In the genomic region with DNA sequence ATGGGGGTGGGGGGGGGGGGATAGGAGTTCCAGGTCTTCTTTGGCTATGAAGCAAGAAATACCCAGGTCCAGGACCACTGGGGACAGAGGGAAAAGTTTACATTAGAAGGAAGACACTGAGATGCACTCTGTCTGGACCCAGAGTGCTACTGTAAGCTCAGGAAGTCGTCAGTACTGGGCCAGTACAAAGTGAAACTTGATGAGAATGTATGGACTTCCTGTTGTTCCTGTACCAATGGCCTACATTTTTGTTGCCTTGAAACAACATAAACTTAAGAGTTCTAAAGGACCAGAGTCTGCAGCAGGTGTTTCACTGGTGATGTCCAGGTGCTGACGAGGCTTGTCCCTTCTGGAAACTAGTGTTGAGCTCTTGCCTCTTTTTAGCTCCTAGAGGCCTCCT, we compare ENCODE assay signal across 12 mouse cellular contexts. TPM values are rescaled to one million over a fixed set of nuclear protein-coding genes. Genes with fewer than 3 reads are reported as not detected.
DNase-seq lines count a peak whose midpoint lies in the region; ATAC-seq and TF ChIP-seq lines count a peak whose summit lies in the region.
"Had no signal": no experiment of that assay in that cellular context is flagged by ENCODE, and none has a peak within 500 bp of the region (broad histone marks: within the 10 kb centered on the region; RNA-seq: fewer than 3 reads in every experiment).

No protein-coding gene starts in this region.

- H3K4me3 ChIP-seq in hindbrain, embryonic 12.5 days: no peak overlapping the region
- H3K4me3 ChIP-seq in hindbrain, embryonic 14.5 days (replicated peaks; ENCODE audit: low read length): no peak overlapping the region
- H3K4me3 ChIP-seq in MEL (ENCODE audit: control insufficient read depth in 1 of 2, insufficient read depth in 1 of 2, low read depth in 2 of 2, low read length in 2 of 2): peak overlapping the region; percentile 55 to 62
- no peak overlapping the region for H3K4me3 ChIP-seq in liver, embryonic 14.5 days (ENCODE audit: insufficient read depth in 1 of 2, low read depth in 2 of 2, low read length in 2 of 2)

- no peak for TF ChIP-seq CTCF in MEL (IDR thresholded peaks at IDR 0.05 in 2 of 3, conservative IDR thresholded peaks at IDR 0.05 in 1 of 3; ENCODE audit: control insufficient read depth in 1 of 3, insufficient read depth in 1 of 3, low read depth in 2 of 3, low read length in 3 of 3, poor library complexity in 1 of 3, severe bottlenecking in 1 of 3)
- TF ChIP-seq CTCF in liver, embryonic 14.5 days (IDR thresholded peaks at IDR 0.05; ENCODE audit: low read depth): no peak

- H3K9ac ChIP-seq in hindbrain, embryonic 12.5 days: no peak overlapping the region
- no peak overlapping the region for H3K9ac ChIP-seq in hindbrain, embryonic 14.5 days
- 0 out of 2 replicates have a peak overlapping the region, but pooled peaks have one; percentile 19 for H3K9ac ChIP-seq in MEL (ENCODE audit: control insufficient read depth, low read depth, low read length, poor library complexity, severe bottlenecking)
- no peak overlapping the region for H3K9ac ChIP-seq in liver, embryonic 14.5 days (replicated peaks)

- no peak for DNase-seq in hindbrain, embryonic 14.5 days (ENCODE audit: low spot score)
- DNase-seq in A20 (ENCODE audit: low read depth, low spot score) (peak; percentile 36), MEL (ENCODE audit: low read depth, low spot score) (no peak)
- no peak for DNase-seq in liver, embryonic 14.5 days (ENCODE audit: low read depth in 3 of 3, low spot score in 3 of 3)
- no peak for DNase-seq in urinary bladder, postnatal 25 days (ENCODE audit: low spot score)
- DNase-seq: adrenal gland, postnatal 14 days; gastrocnemius, postnatal 14 days; kidney, adult 11 months; thymus, adult 18-20 months had no signal

- no peak for ATAC-seq in hindbrain, embryonic 12.5 days (ENCODE audit: low FRiP score)
- no peak for ATAC-seq in hindbrain, embryonic 14.5 days (ENCODE audit: low FRiP score)
- no peak for ATAC-seq in liver, embryonic 14.5 days (ENCODE audit: insufficient read depth)
- no peak for ATAC-seq in erythroid progenitor cell, adult 5-6 weeks (replicated peaks; ENCODE audit: low FRiP score, poor library complexity, severe bottlenecking)
- ATAC-seq: forebrain, embryonic 16.5 days had no signal

- no peak for TF ChIP-seq RAD21 in MEL (IDR thresholded peaks at IDR 0.05; ENCODE audit: low read depth, low read length)

- H3K36me3 ChIP-seq in hindbrain, embryonic 12.5 days: no peaks in the 10 kb centered on the region
- H3K36me3 ChIP-seq in hindbrain, embryonic 14.5 days (replicated peaks; ENCODE audit: control insufficient read depth, insufficient read depth): no peaks in the 10 kb centered on the region
- H3K36me3 ChIP-seq in MEL (ENCODE audit: control insufficient read depth in 1 of 2, insufficient read depth in 2 of 2, low read length in 2 of 2): peaks cover 2 to 3% of the 10 kb centered on the region in 2 experiments; a peak in 3 of 4 replicates
- no peaks in the 10 kb centered on the region for H3K36me3 ChIP-seq in liver, embryonic 14.5 days (replicated peaks; ENCODE audit: control insufficient read depth, insufficient read depth, low read depth)

- H3K79me2 ChIP-seq in MEL (ENCODE audit: control insufficient read depth, insufficient read depth, low read length, poor library complexity): peaks cover 33% of the 10 kb centered on the region

- TF ChIP-seq POLR2A in MEL (IDR thresholded peaks at IDR 0.05; ENCODE audit: control insufficient read depth in 1 of 2, insufficient read depth in 1 of 2, low read depth in 1 of 2, low read length in 2 of 2, poor library complexity in 1 of 2): no peak

- H3K27ac ChIP-seq in hindbrain, embryonic 12.5 days: no peak overlapping the region
- no peak overlapping the region for H3K27ac ChIP-seq in hindbrain, embryonic 14.5 days
- no peak overlapping the region for H3K27ac ChIP-seq in MEL (ENCODE audit: control insufficient read depth, low read depth, low read length)
- H3K27ac ChIP-seq in liver, embryonic 14.5 days: no peak overlapping the region

- no peaks in the 10 kb centered on the region for H3K9me3 ChIP-seq in hindbrain, embryonic 12.5 days (replicated peaks)
- H3K9me3 ChIP-seq in hindbrain, embryonic 14.5 days (ENCODE audit: control insufficient read depth, low read length): no peaks in the 10 kb centered on the region
- H3K9me3 ChIP-seq in MEL (replicated peaks; ENCODE audit: insufficient read depth, low read length): no peaks in the 10 kb centered on the region
- no peaks in the 10 kb centered on the region for H3K9me3 ChIP-seq in liver, embryonic 14.5 days (ENCODE audit: control insufficient read depth, low read length)

- H3K4me1 ChIP-seq in hindbrain, embryonic 12.5 days: peaks cover 6% of the 10 kb centered on the region
- H3K4me1 ChIP-seq in hindbrain, embryonic 14.5 days (replicated peaks; ENCODE audit: control insufficient read depth, insufficient read depth, low read length): peaks cover 15% of the 10 kb centered on the region
- H3K4me1 ChIP-seq in MEL (ENCODE audit: control insufficient read depth in 1 of 2, insufficient read depth in 2 of 2, low read length in 2 of 2): peaks cover 0 to 3% of the 10 kb centered on the region in 2 experiments; a peak in 1 of 4 replicates
- H3K4me1 ChIP-seq in liver, embryonic 14.5 days (replicated peaks; ENCODE audit: control insufficient read depth in 2 of 2, insufficient read depth in 2 of 2, low read length in 1 of 2): peaks cover 10 to 11% of the 10 kb centered on the region in 2 experiments

- H3K4me2 ChIP-seq in hindbrain, embryonic 12.5 days (replicated peaks): peak overlapping the region; percentile 80; the same call in 1 of the 2 replicates
- H3K4me2 ChIP-seq in hindbrain, embryonic 14.5 days (replicated peaks): no peak overlapping the region
- peak overlapping the region; percentile 93 for H3K4me2 ChIP-seq in liver, embryonic 14.5 days (ENCODE audit: low read depth)

- 75% methylated on average over 2 of the region's 2 CpGs for WGBS in hindbrain, embryonic 12.5 days
- WGBS in hindbrain, embryonic 14.5 days: 77% methylated on average over 2 of the region's 2 CpGs
- WGBS in liver, embryonic 14.5 days (ENCODE audit: insufficient replicate concordance): 65% methylated on average over 2 of the region's 2 CpGs

- H3K27me3 ChIP-seq in hindbrain, embryonic 12.5 days: 0 out of 2 replicates have a peak, but pooled peaks cover 2% of the 10 kb centered on the region
- no peaks in the 10 kb centered on the region for H3K27me3 ChIP-seq in hindbrain, embryonic 14.5 days (ENCODE audit: control insufficient read depth, insufficient read depth, low read length)
- H3K27me3 ChIP-seq in MEL (ENCODE audit: control insufficient read depth in 1 of 2, insufficient read depth in 2 of 2, low read length in 2 of 2): no peaks in the 10 kb centered on the region; a peak in 1 of 4 replicates
- H3K27me3 ChIP-seq in liver, embryonic 14.5 days (ENCODE audit: control insufficient read depth, insufficient read depth, low read length): no peaks in the 10 kb centered on the region; the same call in 1 of the 2 replicates

- no peak for TF ChIP-seq EP300 in MEL (IDR thresholded peaks at IDR 0.05; ENCODE audit: low read depth in 1 of 2, low read length in 2 of 2)
- TF ChIP-seq EP300 in liver, embryonic 14.5 days (IDR thresholded peaks at IDR 0.05; ENCODE audit: low read depth): no peak

TF ChIP-seq in MEL, 35 proteins besides CTCF, POLR2A, EP300 and RAD21 (continues in another document):
- no peak for TF ChIP-seq POLR2AphosphoS2 (IDR thresholded peaks at IDR 0.05; ENCODE audit: low read length)
- no peak for TF ChIP-seq GATA1 (IDR thresholded peaks at IDR 0.05; ENCODE audit: low read depth, low read length)
- TF ChIP-seq ZKSCAN1 (IDR thresholded peaks at IDR 0.05; ENCODE audit: low read depth, low read length): no peak
- TF ChIP-seq ZMIZ1 (IDR thresholded peaks at IDR 0.05; ENCODE audit: low read depth, low read length): no peak
- TF ChIP-seq TCF12 (IDR thresholded peaks at IDR 0.05; ENCODE audit: low read depth, low read length): no peak

RNA-seq across cellular contexts. Expression of a gene that starts 1.2 kb away (rescaled TPM):
- polyA plus RNA-seq in hindbrain, embryonic 12.5 days (2016; fragmentation: Nextera tagmentation; extraction: Ambion mirVana): 118 and 124 TPM in 2 replicates
- polyA plus RNA-seq in hindbrain, embryonic 14.5 days (2014; fragmentation: Nextera tagmentation; extraction: Ambion mirVana): 72.2 and 74.0 TPM in 2 replicates
- total RNA-seq in MEL (2012; rRNA removed): 40.9 and 48.7 TPM in 2 replicates
- polyA plus RNA-seq in MEL (2012; ENCODE audit: insufficient read depth in 1 of 2, insufficient read length in 2 of 2, low read depth in 1 of 2, low replicate concordance in 2 of 2, missing spikeins in 1 of 2): 100 to 1,000 TPM in 1 of 2 experiments, 10 to 100 TPM in 1; 77.4 to 202 TPM
- polyA plus RNA-seq in liver, embryonic 14.5 days (2012; rRNA removed): 31.6 and 52.6 TPM in 2 replicates
- 26.2 and 28.9 TPM in 2 replicates for polyA plus RNA-seq in liver, embryonic 14.5 days (2014; fragmentation: Nextera tagmentation; extraction: Ambion mirVana)
- total RNA-seq in erythroid progenitor cell, adult 5-6 weeks (2015; ENCODE audit: low replicate concordance): 101 and 118 TPM in 2 replicates
- total RNA-seq in erythroid progenitor cell, adult 5-6 weeks (2017; ENCODE audit: low replicate concordance): 128 and 160 TPM in 2 replicates

RNA-seq across cellular contexts. Expression of a gene that starts 25.7 kb away (rescaled TPM):
- polyA plus RNA-seq in hindbrain, embryonic 12.5 days (2016; fragmentation: Nextera tagmentation; extraction: Ambion mirVana): 183 and 196 TPM in 2 replicates
- 138 and 140 TPM in 2 replicates for polyA plus RNA-seq in hindbrain, embryonic 14.5 days (2014; fragmentation: Nextera tagmentation; extraction: Ambion mirVana)
- total RNA-seq in MEL (2012; rRNA removed): 191 and 232 TPM in 2 replicates
- 1,000 to 10,000 TPM in 1 of 2 experiments, 100 to 1,000 TPM in 1; 228 to 1,181 TPM for polyA plus RNA-seq in MEL (2012; ENCODE audit: insufficient read depth in 1 of 2, insufficient read length in 2 of 2, low read depth in 1 of 2, low replicate concordance in 2 of 2, missing spikeins in 1 of 2)
- 19.4 and 43.6 TPM in 2 replicates for polyA plus RNA-seq in liver, embryonic 14.5 days (2012; rRNA removed)
- polyA plus RNA-seq in liver, embryonic 14.5 days (2014; fragmentation: Nextera tagmentation; extraction: Ambion mirVana): 109 and 117 TPM in 2 replicates
- total RNA-seq in erythroid progenitor cell, adult 5-6 weeks (2015; ENCODE audit: low replicate concordance): 33.5 and 68.3 TPM in 2 replicates
- 29.4 and 40.6 TPM in 2 replicates for total RNA-seq in erythroid progenitor cell, adult 5-6 weeks (2017; ENCODE audit: low replicate concordance)

RNA-seq across cellular contexts. Expression of a gene that starts 43.0 kb away (rescaled TPM):
- polyA plus RNA-seq in hindbrain, embryonic 12.5 days (2016; fragmentation: Nextera tagmentation; extraction: Ambion mirVana): 34.6 and 37.6 TPM in 2 replicates
- 29.9 and 32.6 TPM in 2 replicates for polyA plus RNA-seq in hindbrain, embryonic 14.5 days (2014; fragmentation: Nextera tagmentation; extraction: Ambion mirVana)
- total RNA-seq in MEL (2012; rRNA removed): 19.7 and 24.9 TPM in 2 replicates
- 10 to 100 TPM in 1 of 2 experiments, not detected in 1; 33.7 TPM for polyA plus RNA-seq in MEL (2012; ENCODE audit: insufficient read depth in 1 of 2, insufficient read length in 2 of 2, low read depth in 1 of 2, low replicate concordance in 2 of 2, missing spikeins in 1 of 2)
- polyA plus RNA-seq in liver, embryonic 14.5 days (2012; rRNA removed): 8.8 and 8.9 TPM in 2 replicates
- polyA plus RNA-seq in liver, embryonic 14.5 days (2014; fragmentation: Nextera tagmentation; extraction: Ambion mirVana): 13.4 and 16.8 TPM in 2 replicates
- 15.1 and 15.9 TPM in 2 replicates for total RNA-seq in erythroid progenitor cell, adult 5-6 weeks (2015; ENCODE audit: low replicate concordance)
- total RNA-seq in erythroid progenitor cell, adult 5-6 weeks (2017; ENCODE audit: low replicate concordance): 18.0 and 28.1 TPM in 2 replicates

Comparison
In these comparisons a context has a peak if more than half of its experiments do, and no peak if none do; other contexts are left out.
1. H3K4me3 ChIP-seq: peak in MEL (2 of 2); none in hindbrain, embryonic 12.5 days (single experiment), hindbrain, embryonic 14.5 days (single experiment) and liver, embryonic 14.5 days (0 of 2).